Mouse (Mus musculus): ENCODE results near the gene Zfp330. TPM values are rescaled to one million over a fixed set of nuclear protein-coding genes. Genes with fewer than 3 reads are reported as not detected.

The Zfp330 gene
- polyA plus RNA-seq, 1 experiment from 2014 or later, result 76.1 TPM

Other genes with a start within 250 kb of the Zfp330 start
- 2.7 and 3.0 TPM in 2 replicates for gene Rnf150, start 89.2 kb upstream of the Zfp330 start, polyA plus RNA-seq (2015; fragmentation: Nextera tagmentation; extraction: Ambion mirVana)

All from neural tube, embryonic 13.5 days (tissue).